Mouse (Mus musculus) ES-Bruce4 (cell line): ENCODE results near the gene Tmem107.

Source experiments
- CTCF ChIP-seq: IDR thresholded peaks from one replicate; pipeline ENCODE4 v1.8.1; 2011; ENCODE audit warnings: low read depth, low read length
- POLR2A ChIP-seq: IDR thresholded peaks from one replicate; pipeline ENCODE4 v1.8.1; 2011; ENCODE audit warnings: low read length; ENCODE audit not compliant: insufficient read depth

DNA sequence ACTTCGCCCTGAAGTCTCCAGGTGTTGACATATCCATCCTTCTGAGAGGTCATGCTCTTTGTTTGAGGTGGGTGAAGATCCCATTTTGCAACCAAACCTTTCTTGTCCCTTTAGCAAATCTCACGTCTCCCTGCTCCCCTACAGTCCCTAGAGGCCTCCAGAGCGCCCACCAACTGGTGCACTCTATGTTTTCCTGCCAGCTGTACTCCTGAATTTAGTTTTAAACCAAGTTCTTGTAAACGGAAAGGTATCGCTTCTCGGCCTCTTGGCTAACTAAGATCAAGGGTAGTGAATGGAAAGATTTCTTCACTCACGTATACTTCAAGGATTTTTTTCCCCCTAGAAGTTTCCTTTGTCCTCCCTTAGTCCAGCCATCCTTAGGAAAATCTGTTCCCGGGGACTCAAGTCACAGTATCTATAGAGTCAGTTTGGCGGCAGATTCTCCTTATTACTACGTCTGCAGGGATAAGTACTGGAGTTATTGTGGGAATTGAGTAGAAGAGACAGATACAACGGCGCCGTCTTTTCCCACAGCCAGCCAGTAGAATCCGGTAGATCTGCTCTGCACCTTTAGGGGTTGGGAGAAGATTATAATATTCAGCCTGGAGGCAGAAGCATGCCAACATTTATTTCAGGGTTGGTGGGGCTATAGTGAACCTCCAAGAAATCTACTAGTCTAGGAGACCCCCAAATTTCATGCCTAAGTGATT, 49.0 kb downstream of the Tmem107 start:
- TF ChIP-seq CTCF (no peak), POLR2A (no peak)
